Mouse (Mus musculus): ENCODE data around the gene Cavin1.

GRCm38 (mm10) chr11:100930611-100931010 lies 40.1 kb downstream of the Cavin1 start:
- TF ChIP-seq CTCF (IDR thresholded peaks at IDR 0.05) (no peak), EP300 (IDR thresholded peaks at IDR 0.05) (no peak)
